Mouse (Mus musculus) heart, postnatal 4 days (tissue): ENCODE measurements at regions not wholly inside any gene's neighbourhood (a gene's known extent, or its start where the extent isn't known, plus 50 kb on each side); places are given as distances from the start of the nearest gene placed in this dataset.

Experiments
- DNase-seq: peaks from one replicate; pipeline ENCODE4 v3.0.0; 2021

- DNase-seq: no peak
Observed at GRCm38 (mm10) chr15:25536451-25537334, 85.6 kb upstream of the Myo10 start.

GRCm38 (mm10) chr15:25539344-25540176 is 82.8 kb upstream of the Myo10 start:
- no peak for DNase-seq

DNA sequence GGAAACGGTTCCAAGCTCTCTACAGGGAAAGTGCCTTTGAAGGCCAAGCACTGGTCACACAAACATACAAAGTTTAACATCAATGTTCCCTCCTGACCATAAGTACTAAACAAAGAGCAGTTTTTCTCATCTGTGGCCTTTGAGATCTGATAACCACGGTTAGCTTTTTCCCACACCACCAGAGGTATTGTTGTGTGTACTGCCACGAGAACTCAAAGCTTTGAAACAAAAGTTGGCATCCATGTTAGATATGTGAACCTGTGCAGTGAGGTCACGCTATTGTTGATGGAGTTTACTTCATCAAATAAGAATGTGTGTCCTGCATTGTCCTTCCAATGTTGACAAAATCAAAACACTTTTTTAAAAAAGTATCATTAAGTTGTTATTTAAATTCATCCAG is 79.9 kb upstream of the Myo10 start:
- no peak for DNase-seq

DNA sequence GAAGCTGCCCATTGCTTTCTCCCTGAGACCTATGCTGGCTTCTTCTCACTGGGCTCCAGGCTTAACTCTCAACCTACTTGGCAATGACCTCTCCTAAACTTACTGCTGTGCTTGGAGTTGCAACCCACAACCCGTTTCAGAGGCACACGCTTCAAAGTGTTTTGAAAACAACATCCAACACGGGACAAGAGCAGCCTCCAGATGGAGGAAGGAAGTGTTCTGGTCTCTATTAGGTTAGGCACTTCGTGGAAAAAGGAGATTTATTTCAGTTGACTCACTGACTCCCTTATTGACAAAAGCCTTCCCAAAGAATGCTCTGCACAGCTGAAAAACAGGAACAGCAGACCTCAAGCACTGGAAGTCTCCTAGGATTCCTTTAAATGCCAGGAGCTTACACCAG is 76.1 kb upstream of the Myo10 start:
- no peak for DNase-seq

DNA sequence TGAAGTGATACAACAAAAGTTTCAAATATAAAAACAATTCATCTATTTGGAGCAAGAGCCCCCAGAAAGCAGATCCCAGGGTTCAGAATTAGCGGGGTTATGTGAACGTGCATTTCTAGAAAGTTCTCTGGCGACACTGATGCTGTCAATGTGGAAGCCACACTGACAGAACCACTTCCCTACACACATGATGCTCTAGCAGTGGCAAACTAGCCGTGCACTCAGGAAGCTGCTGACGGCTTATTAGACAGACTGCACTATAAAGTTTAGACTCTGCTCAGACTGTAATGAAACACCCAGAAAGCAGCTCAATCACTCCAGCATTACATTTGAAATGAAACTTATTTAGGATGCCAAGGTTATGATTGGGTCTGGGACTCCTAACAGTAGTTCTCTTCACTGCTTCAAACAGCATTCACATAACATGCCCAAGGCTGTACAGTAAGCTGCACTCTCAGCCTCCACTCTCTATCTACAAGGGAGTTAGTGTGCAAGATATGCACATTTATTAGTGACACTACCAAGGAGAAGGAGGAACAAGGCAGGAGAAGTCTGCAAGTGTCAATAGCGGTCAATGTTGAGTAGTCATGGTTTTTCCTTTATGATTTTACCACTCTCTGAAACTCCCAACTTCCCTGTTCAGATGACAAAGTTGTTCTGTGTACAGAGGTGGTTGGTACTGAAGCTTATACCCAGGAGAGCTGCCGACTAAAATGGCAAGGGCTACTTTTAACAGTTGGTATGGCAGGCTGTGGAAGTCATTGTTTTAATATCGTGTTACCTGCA is 71.9 kb upstream of the Myo10 start:
- no peak for DNase-seq

DNA sequence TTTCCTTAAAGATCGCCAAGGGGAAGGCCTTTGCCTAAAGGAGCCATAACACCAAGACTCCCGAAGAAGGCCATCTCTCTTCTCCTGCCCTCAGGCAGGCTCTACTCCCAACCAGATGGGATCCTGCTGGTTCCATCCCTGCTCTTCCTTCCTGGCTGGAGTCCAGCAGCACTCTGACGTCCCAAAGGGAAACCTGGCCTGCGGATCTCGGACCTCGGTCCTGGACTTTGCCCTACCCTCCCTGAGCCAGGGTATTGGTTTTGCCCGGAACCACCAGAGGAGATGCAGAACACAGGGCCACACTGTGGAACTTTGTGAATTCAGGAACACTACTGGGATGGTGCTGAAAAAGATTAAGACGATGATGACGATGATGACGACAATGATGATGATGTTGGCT is 67.4 kb upstream of the Myo10 start:
- no peak for DNase-seq

GRCm38 (mm10) chr15:25555852-25556251 is 66.5 kb upstream of the Myo10 start:
- DNase-seq: no peak

GRCm38 (mm10) chr15:25557566-25557965 is 64.8 kb upstream of the Myo10 start:
- DNase-seq: no peak

DNA sequence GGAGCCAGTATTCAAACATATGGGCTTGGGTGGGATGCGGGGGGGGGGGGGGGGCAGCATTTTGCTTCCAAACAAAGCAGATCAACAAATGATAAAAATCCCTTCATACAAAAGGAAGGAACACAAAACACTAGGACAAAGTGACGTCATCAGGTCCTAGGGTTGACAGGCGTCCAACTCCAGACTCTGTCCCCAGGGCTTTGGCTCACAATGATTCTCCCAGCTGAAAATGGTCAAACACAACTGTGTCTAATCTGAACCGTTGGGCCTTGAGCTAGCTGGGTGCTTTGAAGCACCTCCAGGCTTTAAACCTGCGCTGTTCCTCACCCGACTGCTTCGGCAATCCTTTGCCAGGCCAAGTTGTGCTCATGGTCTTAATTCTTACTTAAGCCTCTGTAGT is 64.1 kb upstream of the Myo10 start:
- peak; percentile 35 for DNase-seq

DNA sequence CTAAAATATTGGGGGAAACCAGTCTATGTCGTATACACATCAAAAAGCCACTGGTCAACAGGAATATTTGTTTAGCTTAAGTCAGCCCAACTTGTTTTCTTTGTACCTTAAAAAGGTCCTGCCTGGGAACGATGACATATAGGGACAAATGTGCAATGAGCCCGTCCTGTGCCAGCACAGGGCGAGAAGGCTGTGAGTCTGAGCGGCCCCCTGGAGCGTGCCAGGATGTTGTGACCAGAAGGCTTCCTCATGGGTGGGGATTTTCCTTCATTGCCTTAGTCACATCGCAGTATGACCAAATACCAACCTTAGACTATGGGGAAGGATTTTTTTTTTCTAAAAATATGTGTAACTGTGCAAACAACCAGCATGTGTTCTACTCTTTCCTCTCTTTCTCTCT is 58.7 kb upstream of the Myo10 start:
- DNase-seq: no peak

DNA sequence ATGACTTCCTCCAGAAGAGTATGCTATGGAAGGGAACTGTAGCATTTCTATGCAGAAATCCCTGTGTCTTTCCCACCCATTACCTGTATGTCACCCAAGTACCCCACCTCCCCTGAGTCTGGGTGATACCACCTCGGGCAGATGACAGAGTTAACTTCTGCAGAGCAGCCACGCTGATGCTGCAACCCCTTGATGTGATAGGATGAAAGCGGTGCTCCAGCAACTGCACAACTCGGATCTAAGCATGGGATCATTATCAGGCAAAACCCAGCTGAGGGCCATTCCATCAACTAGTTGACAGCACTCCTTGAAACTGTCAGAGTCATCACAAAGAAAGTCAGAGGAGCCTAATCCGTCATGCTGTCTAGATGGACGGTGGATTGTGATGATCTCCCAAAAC is 49.8 kb upstream of the Myo10 start:
- DNase-seq: no peak
